Mouse (Mus musculus) c-Kit-positive CD71-positive TER-119-positive erythroid progenitor cells, embryonic 14.5 days (primary cell): Measurements from ENCODE around the gene Prkce.
"Not testable (repeated sequence)": the region's sequence is repeated elsewhere in the genome, so short reads cannot be mapped to it uniquely, and the experiment has no call there.

ENCODE experiments used
- DNase-seq: peaks from one replicate; pipeline ENCODE4 v3.0.0-alpha.2; 2013; ENCODE audit warnings: low spot score

The Prkce gene

GRCm38 (mm10) chr17:86452934-86453333, 285.3 kb downstream of the Prkce start:
- DNase-seq = no peak

GRCm38 (mm10) chr17:86453673-86454350, 286.2 kb downstream of the Prkce start:
- no peak for DNase-seq

GRCm38 (mm10) chr17:86454351-86454706, 286.7 kb downstream of the Prkce start:
- no peak for DNase-seq

- DNase-seq = no peak
Measured at GRCm38 (mm10) chr17:86456512-86456911, 288.9 kb downstream of the Prkce start.

- no peak for DNase-seq
Measured at GRCm38 (mm10) chr17:86458302-86458980, 290.9 kb downstream of the Prkce start.

GRCm38 (mm10) chr17:86460645-86461430, 293.3 kb downstream of the Prkce start:
- no peak for DNase-seq

GRCm38 (mm10) chr17:86463369-86463768, 295.8 kb downstream of the Prkce start:
- no peak for DNase-seq

GRCm38 (mm10) chr17:86464197-86464596, 296.6 kb downstream of the Prkce start:
- no peak for DNase-seq

- DNase-seq = no peak
Measured at GRCm38 (mm10) chr17:86464689-86465363, 297.2 kb downstream of the Prkce start.

GRCm38 (mm10) chr17:86465865-86466264, 298.3 kb downstream of the Prkce start:
- DNase-seq = no peak

- DNase-seq = no peak
Measured at GRCm38 (mm10) chr17:86466412-86466811, 298.8 kb downstream of the Prkce start.

- DNase-seq = no peak
Measured at GRCm38 (mm10) chr17:86466871-86467270, 299.3 kb downstream of the Prkce start.

GRCm38 (mm10) chr17:86467291-86467898, 299.8 kb downstream of the Prkce start:
- no peak for DNase-seq

GRCm38 (mm10) chr17:86467967-86468366, 300.4 kb downstream of the Prkce start:
- DNase-seq = no peak

GRCm38 (mm10) chr17:86470160-86470559, 302.6 kb downstream of the Prkce start:
- no peak for DNase-seq

GRCm38 (mm10) chr17:86471684-86472083, 304.1 kb downstream of the Prkce start:
- DNase-seq = no peak

- DNase-seq = no peak
Measured at GRCm38 (mm10) chr17:86476674-86477073, 309.1 kb downstream of the Prkce start.

GRCm38 (mm10) chr17:86477401-86477800, 309.8 kb downstream of the Prkce start:
- not testable (repeated sequence) for DNase-seq

GRCm38 (mm10) chr17:86479406-86479805, 311.8 kb downstream of the Prkce start:
- no peak for DNase-seq

GRCm38 (mm10) chr17:86482675-86483074, 315.1 kb downstream of the Prkce start:
- DNase-seq = no peak

- peak; percentile 37 for DNase-seq
Measured at GRCm38 (mm10) chr17:86484087-86484737, 316.6 kb downstream of the Prkce start.
